Mouse (Mus musculus): ENCODE results near the gene Reck. TPM values are rescaled to one million over a fixed set of nuclear protein-coding genes. Genes with fewer than 3 reads are reported as not detected.
A peak's percentile ranks its signal among the peaks of the same experiment; 100 is the strongest.

Gene Reck
- polyA plus RNA-seq, 1 experiment: 8.5 TPM

DNA sequence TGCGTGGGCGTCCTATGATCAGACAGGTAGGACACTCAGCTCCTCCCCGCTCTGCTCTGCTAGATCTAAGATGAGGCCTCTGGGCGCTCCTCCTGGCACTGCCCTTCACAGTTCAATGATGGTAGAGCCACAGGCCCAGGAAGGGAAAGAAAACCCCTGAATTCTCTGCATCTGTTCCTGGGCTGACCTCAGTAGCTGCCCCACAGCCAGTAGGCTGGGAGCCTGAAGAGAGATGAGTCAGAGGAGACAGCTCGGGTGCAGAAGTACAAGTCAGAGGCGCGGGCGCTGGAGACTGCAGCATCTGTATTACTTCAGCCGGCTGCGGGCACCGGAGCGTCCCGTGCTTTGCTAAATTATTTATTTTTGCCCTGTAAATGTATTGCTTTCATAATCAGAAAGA is 93.3 kb downstream of the Reck start:
- Histone ChIP-seq H3K4me3 (ENCODE audit: insufficient read depth, low read depth, low read length) (no peak overlapping the region), H3K27ac (ENCODE audit: insufficient read depth, low read depth, low read length) (no peak overlapping the region), H3K4me1 (ENCODE audit: control insufficient read depth, insufficient read depth, low read length) (no peaks in the 10 kb centered on the region; the same call in 1 of the 2 replicates), H3K27me3 (replicated peaks; ENCODE audit: control insufficient read depth, insufficient read depth, low read length) (no peaks in the 10 kb centered on the region), H3K36me3 (ENCODE audit: control insufficient read depth, insufficient read depth, low read length) (no peaks in the 10 kb centered on the region)
- 51% methylated on average over 13 of the region's 13 CpGs for WGBS
- no peak for TF ChIP-seq CTCF (conservative IDR thresholded peaks at IDR 0.05; ENCODE audit: insufficient read depth, insufficient read length, low read depth, low read length)
- TF ChIP-seq POLR2A (IDR thresholded peaks at IDR 0.05; ENCODE audit: low read depth, low read length): no peak
- DNase-seq: peak; percentile 84

DNA sequence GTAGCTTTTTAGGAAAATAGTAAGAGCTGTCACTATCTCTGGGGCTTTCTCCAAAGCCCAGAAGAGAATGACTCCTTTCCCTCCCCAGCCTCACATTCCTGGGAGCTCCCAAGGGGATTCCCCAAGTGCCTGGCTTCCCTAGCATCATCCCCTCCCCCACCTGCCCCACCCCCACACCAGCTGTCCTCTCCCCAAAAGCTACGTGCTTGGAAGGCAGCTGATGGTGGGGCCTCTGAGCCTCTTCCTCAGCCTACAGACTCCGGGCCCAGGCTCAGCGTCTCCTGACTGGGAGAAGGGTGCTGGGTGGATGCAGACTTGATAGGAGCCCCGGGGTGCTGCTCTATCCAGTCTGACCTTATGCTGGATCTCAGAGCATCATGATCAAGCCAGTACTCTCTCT is 94.0 kb downstream of the Reck start:
- no peaks in the 10 kb centered on the region for H3K36me3 ChIP-seq (ENCODE audit: control insufficient read depth, insufficient read depth, low read length)
- no peak for DNase-seq
- H3K4me3 ChIP-seq (ENCODE audit: insufficient read depth, low read depth, low read length): no peak overlapping the region
- no peak overlapping the region for H3K27ac ChIP-seq (ENCODE audit: insufficient read depth, low read depth, low read length)
- 56% methylated on average over 4 of the region's 4 CpGs for WGBS
- no peaks in the 10 kb centered on the region for H3K27me3 ChIP-seq (replicated peaks; ENCODE audit: control insufficient read depth, insufficient read depth, low read length)
- H3K4me1 ChIP-seq (ENCODE audit: control insufficient read depth, insufficient read depth, low read length): no peaks in the 10 kb centered on the region; the same call in 1 of the 2 replicates
- no peak for TF ChIP-seq POLR2A (IDR thresholded peaks at IDR 0.05; ENCODE audit: low read depth, low read length)
- TF ChIP-seq CTCF (conservative IDR thresholded peaks at IDR 0.05; ENCODE audit: insufficient read depth, insufficient read length, low read depth, low read length): no peak

- 93% methylated on average over 20 of the region's 20 CpGs for WGBS
- Histone ChIP-seq H3K27me3 (replicated peaks; ENCODE audit: control insufficient read depth, insufficient read depth, low read length) (no peaks in the 10 kb centered on the region), H3K4me1 (ENCODE audit: control insufficient read depth, insufficient read depth, low read length) (no peaks in the 10 kb centered on the region; the same call in 1 of the 2 replicates), H3K4me3 (ENCODE audit: insufficient read depth, low read depth, low read length) (no peak overlapping the region), H3K36me3 (ENCODE audit: control insufficient read depth, insufficient read depth, low read length) (no peaks in the 10 kb centered on the region), H3K27ac (ENCODE audit: insufficient read depth, low read depth, low read length) (no peak overlapping the region)
- TF ChIP-seq POLR2A (IDR thresholded peaks at IDR 0.05; ENCODE audit: low read depth, low read length) (no peak), CTCF (conservative IDR thresholded peaks at IDR 0.05; ENCODE audit: insufficient read depth, insufficient read length, low read depth, low read length) (no peak)
- DNase-seq: no peak
These were observed 95.3 kb downstream of the Reck start for GRCm38 (mm10) chr4:43970393-43971330.

- H3K4me1 ChIP-seq (ENCODE audit: control insufficient read depth, insufficient read depth, low read length): no peaks in the 10 kb centered on the region; the same call in 1 of the 2 replicates
- TF ChIP-seq CTCF (conservative IDR thresholded peaks at IDR 0.05; ENCODE audit: insufficient read depth, insufficient read length, low read depth, low read length) (no peak), POLR2A (IDR thresholded peaks at IDR 0.05; ENCODE audit: low read depth, low read length) (no peak)
- H3K27ac ChIP-seq (ENCODE audit: insufficient read depth, low read depth, low read length): peak overlapping the region; percentile 22
- H3K27me3 ChIP-seq (replicated peaks; ENCODE audit: control insufficient read depth, insufficient read depth, low read length): no peaks in the 10 kb centered on the region
- H3K4me3 ChIP-seq (ENCODE audit: insufficient read depth, low read depth, low read length): no peak overlapping the region
- no peaks in the 10 kb centered on the region for H3K36me3 ChIP-seq (ENCODE audit: control insufficient read depth, insufficient read depth, low read length)
- no peak for DNase-seq
- 62% methylated on average over 9 of the region's 9 CpGs for WGBS
These were observed 96.3 kb downstream of the Reck start for GRCm38 (mm10) chr4:43971541-43972136.

GRCm38 (mm10) chr4:43972137-43972591 is 96.8 kb downstream of the Reck start:
- H3K4me3 ChIP-seq (ENCODE audit: insufficient read depth, low read depth, low read length): no peak overlapping the region
- 1% methylated on average over 8 of the region's 8 CpGs for WGBS
- no peak for TF ChIP-seq CTCF (conservative IDR thresholded peaks at IDR 0.05; ENCODE audit: insufficient read depth, insufficient read length, low read depth, low read length)
- TF ChIP-seq POLR2A (IDR thresholded peaks at IDR 0.05; ENCODE audit: low read depth, low read length): no peak
- no peaks in the 10 kb centered on the region for H3K27me3 ChIP-seq (replicated peaks; ENCODE audit: control insufficient read depth, insufficient read depth, low read length)
- H3K36me3 ChIP-seq (ENCODE audit: control insufficient read depth, insufficient read depth, low read length): no peaks in the 10 kb centered on the region
- H3K27ac ChIP-seq (ENCODE audit: insufficient read depth, low read depth, low read length): peak overlapping the region; percentile 22; the same call in 1 of the 2 replicates
- H3K4me1 ChIP-seq (ENCODE audit: control insufficient read depth, insufficient read depth, low read length): no peaks in the 10 kb centered on the region; the same call in 1 of the 2 replicates
- DNase-seq: peak; percentile 66

GRCm38 (mm10) chr4:43973526-43973981 is 98.2 kb downstream of the Reck start:
- H3K4me1 ChIP-seq (ENCODE audit: control insufficient read depth, insufficient read depth, low read length): no peaks in the 10 kb centered on the region; the same call in 1 of the 2 replicates
- TF ChIP-seq CTCF (conservative IDR thresholded peaks at IDR 0.05; ENCODE audit: insufficient read depth, insufficient read length, low read depth, low read length) (no peak), POLR2A (IDR thresholded peaks at IDR 0.05; ENCODE audit: low read depth, low read length) (no peak)
- H3K36me3 ChIP-seq (ENCODE audit: control insufficient read depth, insufficient read depth, low read length): no peaks in the 10 kb centered on the region
- 49% methylated on average over 4 of the region's 4 CpGs for WGBS
- H3K27me3 ChIP-seq (replicated peaks; ENCODE audit: control insufficient read depth, insufficient read depth, low read length): no peaks in the 10 kb centered on the region
- DNase-seq: peak; percentile 36
- H3K27ac ChIP-seq (ENCODE audit: insufficient read depth, low read depth, low read length): no peak overlapping the region
- no peak overlapping the region for H3K4me3 ChIP-seq (ENCODE audit: insufficient read depth, low read depth, low read length)
